Mouse (Mus musculus): ENCODE results near the gene Klhl32. TPM values are rescaled to one million over a fixed set of nuclear protein-coding genes. Genes with fewer than 3 reads are reported as not detected.
A peak's percentile ranks its signal among the peaks of the same experiment; 100 is the strongest.

The Klhl32 gene
- total RNA-seq, 1 experiment from 2014 or later: not detected

DNA sequence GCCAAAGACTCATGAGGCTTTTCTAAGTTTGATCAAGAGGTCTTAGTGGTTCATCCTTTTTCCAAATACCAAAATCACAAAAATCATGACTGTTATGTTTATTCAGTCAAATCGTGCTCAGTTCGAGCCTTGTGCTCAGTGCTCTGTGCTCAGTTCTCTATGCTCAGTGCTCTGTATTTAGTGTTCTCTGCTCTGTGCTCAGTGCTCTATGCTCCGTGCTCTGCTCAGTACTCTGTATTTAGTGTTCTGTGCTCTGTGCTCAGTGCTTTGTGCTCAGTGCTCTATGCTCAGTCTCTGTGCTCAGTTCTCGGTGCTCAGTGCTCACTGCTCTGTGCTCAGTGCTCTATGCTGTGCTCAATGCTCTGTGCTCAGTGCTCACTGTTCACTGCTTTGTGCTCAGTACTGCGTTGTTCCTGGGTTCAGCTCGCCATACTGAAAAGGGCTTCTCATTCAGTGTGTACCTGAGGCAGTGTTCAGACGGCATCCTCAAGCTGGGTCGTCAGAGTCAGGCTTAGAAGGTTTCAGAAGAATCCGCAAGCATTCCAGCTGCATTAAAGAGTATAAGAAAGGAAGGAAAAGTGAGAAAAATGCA lies 50.5 kb downstream of the Klhl32 start:
- ATAC-seq (replicated peaks in 1 of 2; ENCODE audit: insufficient read depth in 1 of 2, low FRiP score in 2 of 2, low TSS enrichment in 1 of 2, low read depth in 1 of 2, poor library complexity in 2 of 2, severe bottlenecking in 2 of 2): no peak

DNA sequence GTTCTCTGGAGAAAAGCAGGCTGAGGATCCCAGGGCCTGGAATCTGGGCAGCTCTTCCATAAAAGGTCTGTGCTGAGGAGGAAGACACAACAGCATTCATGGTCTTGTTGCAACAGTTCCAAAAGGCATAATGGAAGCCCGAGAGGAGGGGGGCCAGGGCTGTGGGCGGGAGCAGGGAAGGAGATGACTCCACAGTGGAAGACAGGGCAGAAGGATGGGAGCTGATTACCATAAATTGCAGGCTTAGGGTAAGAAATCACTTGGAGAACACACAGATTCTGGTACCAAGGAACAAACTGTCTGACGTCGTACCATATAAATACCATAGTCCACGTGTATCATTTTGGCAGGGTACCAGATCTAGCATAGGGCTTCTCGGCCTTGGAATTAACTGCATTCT lies 51.9 kb downstream of the Klhl32 start:
- no peak for ATAC-seq (replicated peaks in 1 of 2; ENCODE audit: insufficient read depth in 1 of 2, low FRiP score in 2 of 2, low TSS enrichment in 1 of 2, low read depth in 1 of 2, poor library complexity in 2 of 2, severe bottlenecking in 2 of 2)

DNA sequence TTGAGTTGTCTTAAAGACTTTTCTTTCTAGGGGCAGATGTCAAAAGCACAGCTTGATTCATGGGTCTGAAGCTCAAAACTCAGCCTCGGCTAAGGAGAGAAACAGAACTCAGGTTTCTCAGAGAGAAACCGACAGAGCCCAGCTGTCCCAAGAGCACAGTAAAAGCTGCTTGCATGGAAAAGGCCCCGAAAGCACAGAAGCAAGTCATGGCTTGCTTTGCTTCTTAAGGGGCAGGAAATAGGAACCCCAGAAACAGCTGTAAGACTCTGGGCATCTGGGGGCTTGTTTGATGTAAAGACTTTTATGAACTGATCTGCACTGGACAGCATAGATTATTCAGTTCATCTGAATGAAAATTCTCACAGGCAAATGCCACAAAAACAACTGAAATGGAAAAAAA lies 53.1 kb downstream of the Klhl32 start:
- ATAC-seq (replicated peaks in 1 of 2; ENCODE audit: insufficient read depth in 1 of 2, low FRiP score in 2 of 2, low TSS enrichment in 1 of 2, low read depth in 1 of 2, poor library complexity in 2 of 2, severe bottlenecking in 2 of 2): no peak

DNA sequence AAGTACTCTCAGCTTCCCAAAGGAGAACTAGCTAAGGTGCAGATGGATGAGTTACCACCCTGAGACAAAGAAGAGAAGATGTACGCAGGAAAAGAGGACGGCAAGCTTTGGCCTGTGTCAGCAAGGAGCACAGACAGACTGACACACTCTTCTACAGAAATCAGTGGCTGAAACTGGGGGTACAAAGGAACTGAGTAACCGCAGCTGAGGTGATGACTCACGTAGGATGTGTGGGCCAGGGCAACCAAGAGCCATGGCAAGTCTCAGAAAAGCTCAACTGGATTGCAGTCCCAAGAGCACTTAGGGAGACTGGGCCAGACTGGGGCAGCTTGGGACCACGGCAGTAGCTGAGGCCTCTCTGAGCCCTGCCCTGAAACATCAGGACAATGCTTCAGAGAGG lies 53.6 kb downstream of the Klhl32 start:
- no peak for ATAC-seq (replicated peaks in 1 of 2; ENCODE audit: insufficient read depth in 1 of 2, low FRiP score in 2 of 2, low TSS enrichment in 1 of 2, low read depth in 1 of 2, poor library complexity in 2 of 2, severe bottlenecking in 2 of 2)

DNA sequence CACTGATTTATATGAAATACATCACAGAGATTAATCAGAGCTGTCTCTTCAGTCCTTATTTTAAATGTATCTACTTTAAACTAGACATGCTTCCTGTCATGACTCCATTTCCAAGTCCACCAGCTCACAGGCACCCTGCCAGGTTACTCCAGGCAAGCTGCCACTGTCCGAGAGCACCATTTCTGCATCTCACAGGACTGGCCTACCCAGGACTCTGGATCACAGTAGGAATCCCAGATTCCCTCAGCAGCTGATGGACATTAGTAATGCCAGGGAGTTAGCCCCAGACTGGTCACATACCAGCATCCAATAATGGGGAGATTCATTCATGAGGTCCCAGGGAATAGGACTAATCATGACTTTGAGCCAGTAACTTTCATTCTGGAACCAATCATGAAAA lies 54.7 kb downstream of the Klhl32 start:
- ATAC-seq (replicated peaks in 1 of 2; ENCODE audit: insufficient read depth in 1 of 2, low FRiP score in 2 of 2, low TSS enrichment in 1 of 2, low read depth in 1 of 2, poor library complexity in 2 of 2, severe bottlenecking in 2 of 2): no peak

DNA sequence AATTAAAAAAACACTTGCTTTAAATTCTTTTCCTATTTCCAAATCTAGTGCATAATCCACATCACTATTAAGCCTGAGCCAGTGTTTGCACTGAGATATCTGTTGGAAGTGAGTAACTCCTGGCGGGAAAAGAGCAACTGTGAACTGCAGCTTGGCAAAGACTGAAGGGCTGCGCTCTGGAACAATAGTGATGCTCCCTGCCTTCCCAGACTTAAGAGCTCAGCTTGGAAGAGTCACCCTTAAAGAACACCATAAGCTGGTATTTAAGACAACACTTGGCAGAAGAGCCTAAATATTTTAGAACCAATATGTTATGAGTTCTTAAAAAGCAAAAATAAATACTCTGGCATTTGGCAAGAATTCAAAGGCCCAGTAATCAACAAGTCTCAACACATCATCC lies 55.7 kb downstream of the Klhl32 start:
- no peak for ATAC-seq (replicated peaks in 1 of 2; ENCODE audit: insufficient read depth in 1 of 2, low FRiP score in 2 of 2, low TSS enrichment in 1 of 2, low read depth in 1 of 2, poor library complexity in 2 of 2, severe bottlenecking in 2 of 2)

DNA sequence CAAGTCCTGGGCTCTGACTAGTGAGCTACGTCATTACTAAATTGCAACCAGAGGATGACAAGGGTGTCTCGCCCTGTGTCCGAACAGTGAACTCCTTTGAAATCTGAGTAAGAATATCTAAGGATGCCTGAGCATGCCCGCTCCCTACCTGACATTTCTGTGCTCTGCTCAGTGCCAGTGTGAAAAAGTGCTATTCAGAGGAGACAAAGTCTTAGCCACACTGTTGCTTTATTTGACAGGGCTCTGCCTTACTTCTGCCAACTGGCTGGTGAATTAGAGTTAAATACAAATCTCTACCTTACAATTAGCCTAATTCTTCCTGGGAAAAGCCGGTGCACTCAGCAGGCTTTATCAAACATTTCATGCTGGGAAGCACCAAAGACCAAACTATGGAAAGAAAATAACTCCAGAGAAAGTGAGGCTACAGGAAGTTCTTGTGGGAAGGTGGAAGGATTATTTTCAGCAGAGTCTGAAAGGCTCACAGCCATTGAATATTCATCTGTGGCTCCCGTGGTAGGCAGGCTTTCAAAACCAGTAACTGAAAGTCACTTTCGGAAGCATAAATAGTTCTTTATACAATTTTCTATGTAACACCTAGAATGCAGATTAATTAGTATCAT lies 57.1 kb downstream of the Klhl32 start:
- no peak for ATAC-seq (replicated peaks in 1 of 2; ENCODE audit: insufficient read depth in 1 of 2, low FRiP score in 2 of 2, low TSS enrichment in 1 of 2, low read depth in 1 of 2, poor library complexity in 2 of 2, severe bottlenecking in 2 of 2)

DNA sequence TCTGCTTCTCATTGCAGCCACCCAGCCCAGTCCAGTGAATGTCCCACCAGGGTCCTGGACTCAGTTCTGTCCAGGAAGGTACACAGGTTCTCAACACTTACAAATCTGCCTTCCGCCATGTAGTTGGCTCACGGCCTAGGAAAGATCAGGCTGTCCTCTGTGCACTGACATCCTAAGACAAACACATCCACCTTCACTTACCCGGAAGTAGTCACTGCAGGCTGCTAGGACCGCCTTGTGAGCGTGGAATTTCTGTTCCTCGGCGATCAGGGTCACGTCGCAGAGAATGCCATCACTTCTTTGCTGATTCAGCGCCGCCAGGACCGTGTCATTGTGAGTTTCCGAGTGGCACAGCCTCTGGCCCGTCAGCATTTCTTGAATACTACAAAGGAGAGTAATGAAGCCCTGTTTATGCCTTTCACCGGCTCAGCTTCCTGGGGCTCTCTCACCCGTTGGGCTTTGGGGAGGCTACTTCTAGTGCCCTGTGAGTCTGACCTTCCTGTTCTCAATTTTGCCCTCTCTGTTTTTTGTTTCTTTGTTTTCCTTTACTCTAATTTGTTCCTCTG lies 58.4 kb downstream of the Klhl32 start:
- no peak for ATAC-seq (replicated peaks in 1 of 2; ENCODE audit: insufficient read depth in 1 of 2, low FRiP score in 2 of 2, low TSS enrichment in 1 of 2, low read depth in 1 of 2, poor library complexity in 2 of 2, severe bottlenecking in 2 of 2)

DNA sequence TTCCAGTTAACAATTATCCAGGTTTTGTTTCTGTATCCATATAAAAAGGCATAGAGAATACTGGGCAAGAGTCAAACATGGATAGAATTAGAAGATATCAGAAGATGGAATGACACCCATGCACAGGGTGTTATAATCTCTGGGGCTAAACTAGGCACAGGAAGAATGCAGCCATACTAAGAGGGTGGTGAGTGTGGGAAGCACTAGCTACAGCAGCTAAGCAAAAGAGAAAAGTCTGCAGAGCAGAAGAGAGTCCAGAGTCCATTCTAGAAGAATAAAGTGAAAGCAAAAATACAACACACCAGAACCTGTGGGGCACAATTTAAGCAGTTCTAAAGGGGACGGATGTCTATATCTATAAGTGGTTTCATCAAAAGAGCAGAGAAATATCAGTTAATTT lies 61.6 kb downstream of the Klhl32 start:
- ATAC-seq (replicated peaks in 1 of 2; ENCODE audit: insufficient read depth in 1 of 2, low FRiP score in 2 of 2, low TSS enrichment in 1 of 2, low read depth in 1 of 2, poor library complexity in 2 of 2, severe bottlenecking in 2 of 2): no peak

DNA sequence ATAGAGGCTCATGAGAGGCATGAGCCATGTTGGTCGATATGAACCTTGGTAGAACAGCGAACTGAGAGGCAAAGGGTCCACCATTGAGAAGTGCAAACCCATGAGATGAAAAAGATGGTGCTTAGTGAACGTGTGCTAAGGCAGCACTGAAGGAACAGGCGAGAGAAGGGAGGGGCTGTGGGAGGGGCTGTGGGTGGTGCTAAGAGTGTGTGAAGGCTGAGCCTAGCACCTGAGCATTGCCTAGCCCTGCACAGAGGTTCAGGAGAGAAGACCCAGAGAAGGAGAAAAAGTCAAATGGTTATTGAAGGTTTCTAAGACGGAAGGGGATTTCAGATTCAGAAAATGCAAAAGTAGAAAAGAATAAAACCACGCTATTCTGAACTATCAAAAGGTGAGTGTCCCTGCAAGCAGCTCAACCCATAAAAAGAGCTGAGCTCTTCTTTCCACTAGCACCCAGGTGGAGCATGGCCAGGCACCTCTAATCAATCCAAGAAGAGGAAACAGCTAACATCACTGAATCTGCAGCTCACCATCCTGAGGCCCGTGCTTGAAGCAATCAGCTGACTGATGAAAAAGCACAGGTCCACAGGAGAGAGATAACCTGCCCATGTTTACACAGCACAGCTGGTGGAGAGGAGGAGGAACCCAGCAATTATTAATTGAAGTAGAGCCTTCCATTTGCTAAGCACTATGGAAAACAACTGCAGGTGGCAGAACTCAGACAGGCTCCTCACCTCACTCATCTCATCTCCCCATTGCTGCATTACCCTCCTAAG lies 65.0 kb downstream of the Klhl32 start:
- ATAC-seq (replicated peaks in 1 of 2; ENCODE audit: insufficient read depth in 1 of 2, low FRiP score in 2 of 2, low TSS enrichment in 1 of 2, low read depth in 1 of 2, poor library complexity in 2 of 2, severe bottlenecking in 2 of 2): no peak

DNA sequence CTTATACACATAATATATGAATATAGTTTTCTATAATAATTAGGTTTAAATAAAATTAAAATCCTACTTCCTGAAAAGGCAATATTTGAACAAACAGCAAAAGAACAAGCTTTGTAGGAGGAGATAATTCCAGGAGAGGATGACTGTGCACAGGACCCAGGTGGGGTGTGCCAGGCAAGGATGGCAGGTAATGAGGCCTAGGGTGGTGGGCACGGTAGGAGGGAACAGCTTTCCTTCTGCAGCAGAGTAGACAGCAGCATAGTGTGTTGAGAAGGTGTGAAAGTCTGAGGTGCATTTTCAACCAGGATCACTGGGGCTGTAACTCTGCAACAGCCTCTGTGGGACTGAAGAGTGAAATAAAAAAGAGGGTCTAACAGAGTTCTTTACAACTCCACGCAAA lies 85.0 kb downstream of the Klhl32 start:
- no peak for ATAC-seq (replicated peaks in 1 of 2; ENCODE audit: insufficient read depth in 1 of 2, low FRiP score in 2 of 2, low TSS enrichment in 1 of 2, low read depth in 1 of 2, poor library complexity in 2 of 2, severe bottlenecking in 2 of 2)

DNA sequence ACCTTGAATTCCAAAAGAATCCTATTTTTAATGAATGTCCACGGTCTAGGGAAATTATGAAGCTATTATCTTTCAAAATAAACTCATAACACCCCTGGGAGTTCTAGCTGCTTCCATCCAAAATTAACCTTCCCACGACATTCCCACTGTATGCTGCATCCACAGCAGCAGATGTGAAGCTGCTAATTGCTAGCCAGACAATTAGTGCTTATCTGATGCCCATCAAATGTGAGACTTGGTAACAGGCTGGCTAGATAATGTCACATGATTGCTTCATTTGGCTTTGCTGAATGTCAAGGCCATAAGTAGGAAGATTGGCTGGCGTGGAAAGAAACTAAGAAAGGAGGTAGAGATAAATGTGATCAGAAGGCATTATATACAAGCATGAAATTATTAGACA lies 85.5 kb downstream of the Klhl32 start:
- ATAC-seq (replicated peaks in 1 of 2; ENCODE audit: insufficient read depth in 1 of 2, low FRiP score in 2 of 2, low TSS enrichment in 1 of 2, low read depth in 1 of 2, poor library complexity in 2 of 2, severe bottlenecking in 2 of 2): no peak

DNA sequence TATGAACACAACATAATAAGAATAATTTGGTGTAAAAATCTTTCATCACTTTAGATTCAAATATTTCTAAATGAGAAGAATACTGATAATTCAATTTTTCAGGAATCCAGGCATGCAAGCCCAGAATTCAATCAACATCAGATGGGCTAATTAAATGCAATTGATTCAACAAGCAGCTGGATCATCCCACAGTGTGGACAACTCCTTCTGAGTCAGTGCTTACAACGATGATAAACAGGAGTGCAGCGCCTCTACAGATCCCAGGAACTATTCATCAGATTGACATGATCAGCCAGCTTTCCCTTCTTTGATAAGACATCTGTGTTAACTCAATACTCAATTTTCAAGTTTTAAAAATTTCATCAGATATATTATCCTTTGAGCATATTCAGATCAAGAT lies 86.4 kb downstream of the Klhl32 start:
- no peak for ATAC-seq (replicated peaks in 1 of 2; ENCODE audit: insufficient read depth in 1 of 2, low FRiP score in 2 of 2, low TSS enrichment in 1 of 2, low read depth in 1 of 2, poor library complexity in 2 of 2, severe bottlenecking in 2 of 2)

DNA sequence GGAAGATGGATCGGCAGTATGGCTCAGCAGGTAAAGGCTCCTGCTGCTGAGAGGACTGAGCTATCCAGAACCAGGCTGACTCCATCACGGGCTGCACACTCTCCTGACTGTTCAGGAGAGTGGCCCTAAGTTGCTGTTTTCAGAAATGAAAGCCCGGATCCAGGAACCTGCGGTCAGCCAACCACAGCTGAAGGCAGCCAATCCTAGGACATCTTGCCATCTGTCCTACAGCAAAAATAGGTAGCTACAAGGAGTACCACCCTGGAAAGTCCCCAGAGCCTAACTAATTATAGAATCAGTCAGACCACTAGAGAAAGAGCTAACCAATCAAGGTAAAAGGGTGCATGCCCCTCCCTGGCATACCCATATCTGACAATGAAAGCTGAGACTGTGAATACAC lies 87.5 kb downstream of the Klhl32 start:
- ATAC-seq (replicated peaks in 1 of 2; ENCODE audit: insufficient read depth in 1 of 2, low FRiP score in 2 of 2, low TSS enrichment in 1 of 2, low read depth in 1 of 2, poor library complexity in 2 of 2, severe bottlenecking in 2 of 2): no peak

DNA sequence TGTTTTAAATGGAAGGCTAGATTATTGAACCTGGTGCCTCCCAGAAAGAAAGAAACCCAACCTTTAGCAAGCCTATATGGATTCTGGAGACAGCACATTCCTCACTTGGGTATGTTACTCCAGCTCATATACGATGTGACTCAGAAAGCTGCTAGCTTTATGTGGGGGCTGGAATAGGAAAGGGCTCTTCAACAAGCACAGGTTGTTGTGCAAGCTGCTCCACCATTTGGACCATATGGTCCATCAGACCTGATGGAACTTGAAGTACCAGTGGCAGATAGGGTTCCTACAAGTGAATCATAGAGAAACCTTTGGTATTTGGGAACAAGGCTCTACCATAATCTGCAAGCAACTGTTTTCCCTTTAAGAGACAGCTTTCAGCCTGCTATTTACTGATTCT lies 92.0 kb downstream of the Klhl32 start:
- no peak for ATAC-seq (replicated peaks in 1 of 2; ENCODE audit: insufficient read depth in 1 of 2, low FRiP score in 2 of 2, low TSS enrichment in 1 of 2, low read depth in 1 of 2, poor library complexity in 2 of 2, severe bottlenecking in 2 of 2)

DNA sequence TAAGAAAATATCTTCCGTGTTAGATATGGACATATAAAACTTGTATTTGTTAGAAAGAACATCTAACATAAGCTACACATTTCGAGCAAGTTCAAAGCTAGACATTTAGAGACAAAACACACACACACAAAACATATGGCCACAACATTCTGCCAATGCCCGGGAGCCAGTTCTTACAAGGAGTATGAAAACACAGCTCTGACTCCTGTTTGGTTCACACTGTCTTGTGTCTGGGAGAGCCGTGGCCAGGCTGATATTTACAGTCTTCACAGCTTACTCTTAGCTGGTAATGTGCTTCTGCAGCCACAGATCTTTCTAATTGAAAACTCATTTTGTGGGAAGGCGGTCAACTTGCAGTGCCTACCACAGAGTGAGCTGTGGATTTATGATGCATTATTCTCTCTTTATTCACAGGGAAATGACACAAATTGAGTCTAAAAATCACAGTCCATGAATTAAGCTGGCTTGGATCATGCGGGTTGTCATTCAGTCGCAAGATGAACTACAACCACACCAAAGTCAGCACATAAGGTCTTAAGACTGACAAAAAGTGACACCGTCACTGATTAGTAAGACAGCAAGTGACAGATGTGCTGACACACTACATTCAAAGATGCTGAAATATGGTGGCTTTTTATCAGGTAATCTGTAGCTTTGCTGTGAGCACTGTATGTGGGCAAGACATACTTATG lies 98.3 kb downstream of the Klhl32 start:
- ATAC-seq (replicated peaks in 1 of 2; ENCODE audit: insufficient read depth in 1 of 2, low FRiP score in 2 of 2, low TSS enrichment in 1 of 2, low read depth in 1 of 2, poor library complexity in 2 of 2, severe bottlenecking in 2 of 2): no peak

DNA sequence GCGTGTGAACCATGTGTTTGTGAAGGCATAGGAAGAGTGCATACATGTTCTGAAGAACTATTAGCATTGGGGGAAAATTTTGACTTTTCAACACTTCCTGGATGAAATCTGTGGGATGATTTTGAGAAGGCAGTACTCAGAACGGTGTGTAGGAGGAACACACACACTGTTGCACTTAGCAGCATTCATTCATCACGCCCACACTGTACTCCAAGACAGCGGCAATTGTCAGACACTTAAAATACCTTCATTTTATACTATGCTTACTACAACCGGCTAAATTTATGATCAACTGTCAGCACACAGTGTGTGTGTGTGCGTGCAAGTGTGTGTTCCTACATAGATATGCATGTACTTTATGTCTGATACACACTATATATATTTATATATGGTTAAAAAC lies 113.8 kb downstream of the Klhl32 start:
- no peak for ATAC-seq (replicated peaks in 1 of 2; ENCODE audit: insufficient read depth in 1 of 2, low FRiP score in 2 of 2, low TSS enrichment in 1 of 2, low read depth in 1 of 2, poor library complexity in 2 of 2, severe bottlenecking in 2 of 2)

DNA sequence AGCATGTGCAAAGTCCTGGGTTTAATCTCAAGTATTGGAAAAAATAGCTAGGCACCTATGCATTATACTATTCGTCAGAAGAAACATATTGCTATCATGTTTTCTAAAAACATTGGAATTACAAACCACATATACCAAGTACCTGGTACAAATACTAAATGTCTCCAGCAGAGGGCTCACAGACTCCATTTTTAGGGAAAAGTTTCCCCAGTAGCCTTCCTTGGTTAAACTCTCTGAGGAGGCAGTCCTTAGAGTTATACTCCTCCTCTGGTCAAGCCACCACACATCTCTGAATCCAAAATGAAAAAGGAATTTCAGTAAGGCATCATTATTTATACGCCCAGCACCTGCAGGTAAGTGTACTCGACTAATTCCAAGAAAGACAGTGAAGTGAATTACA lies 130.1 kb downstream of the Klhl32 start:
- peak; percentile 46 to 66 for ATAC-seq (replicated peaks in 1 of 2; ENCODE audit: insufficient read depth in 1 of 2, low FRiP score in 2 of 2, low TSS enrichment in 1 of 2, low read depth in 1 of 2, poor library complexity in 2 of 2, severe bottlenecking in 2 of 2)
